Mouse (Mus musculus) MEL (cell line): ENCODE data around the gene Dpep3. TPM values are rescaled to one million over a fixed set of nuclear protein-coding genes. Genes with fewer than 3 reads are reported as not detected.

Experiments used
- DNase-seq: peaks from one replicate; pipeline ENCODE4 v3.0.0; 2011; ENCODE audit warnings: low read depth, low spot score
- H3K27ac ChIP-seq: 2 replicates; pipeline ENCODE4 v1.5.1; 2012; ENCODE audit warnings: low read depth, mild to moderate bottlenecking, control low read depth, low read length, moderate library complexity; ENCODE audit not compliant: control insufficient read depth
- H3K27me3 ChIP-seq, 2 experiments: fragments of 150-350 bp in 1 of 2; sonication (generic) in 1 of 2; 2 replicates each; pipeline ENCODE4 v1.6.1; 2012; ENCODE audit warnings: low read length in 2 of 2, mild to moderate bottlenecking in 2 of 2, improper control_type of control experiment in 1 of 2, moderate library complexity in 1 of 2; ENCODE audit not compliant: insufficient read depth in 2 of 2, control insufficient read depth in 1 of 2
- H3K36me3 ChIP-seq, 2 experiments: 2 replicates each; pipeline ENCODE4 v1.6.1; 2012 to 2014; ENCODE audit warnings: low read length in 2 of 2, improper control_type of control experiment in 1 of 2, inconsistent platforms in 1 of 2, mild to moderate bottlenecking in 1 of 2; ENCODE audit not compliant: insufficient read depth in 2 of 2, control insufficient read depth in 1 of 2
- H3K4me1 ChIP-seq, 2 experiments: fragments of 150-350 bp in 1 of 2; sonication (generic) in 1 of 2; 2 replicates each; pipeline ENCODE4 v1.6.1; 2012; ENCODE audit warnings: low read length in 2 of 2, improper control_type of control experiment in 1 of 2, mild to moderate bottlenecking in 1 of 2; ENCODE audit not compliant: insufficient read depth in 2 of 2, control insufficient read depth in 1 of 2
- H3K4me3 ChIP-seq, 2 experiments: fragments of 150-350 bp in 1 of 2; sonication (generic) in 1 of 2; 2 replicates each; pipeline ENCODE4 v1.5.1; 2012; ENCODE audit warnings: low read depth in 2 of 2, low read length in 2 of 2, mild to moderate bottlenecking in 2 of 2, moderate library complexity in 2 of 2, control low read depth in 1 of 2, improper control_type of control experiment in 1 of 2; ENCODE audit not compliant: control insufficient read depth in 1 of 2, insufficient read depth in 1 of 2
- H3K79me2 ChIP-seq: 2 replicates; pipeline ENCODE4 v1.6.1; 2012; ENCODE audit warnings: mild to moderate bottlenecking, low read length, moderate library complexity; ENCODE audit not compliant: control insufficient read depth, poor library complexity, insufficient read depth
- H3K9ac ChIP-seq: 2 replicates; pipeline ENCODE4 v1.6.1; 2012; ENCODE audit warnings: low read depth, mild to moderate bottlenecking, control low read depth, low read length, moderate library complexity; ENCODE audit not compliant: control insufficient read depth, poor library complexity, severe bottlenecking
- H3K9me3 ChIP-seq: fragments of 150-350 bp; sonication (generic); replicated peaks from 2 replicates; pipeline ENCODE4 v1.6.1; 2012; ENCODE audit warnings: mild to moderate bottlenecking, low read length, improper control_type of control experiment, moderate library complexity; ENCODE audit not compliant: insufficient read depth
- BHLHE40 ChIP-seq: IDR thresholded peaks from 2 replicates; pipeline ENCODE4 v1.6.1; 2012; ENCODE audit warnings: low read depth, mild to moderate bottlenecking, inconsistent platforms, low read length, improper control_type of control experiment, borderline replicate concordance
- CHD1 ChIP-seq: IDR thresholded peaks from 2 replicates; pipeline ENCODE4 v1.6.1; 2012; ENCODE audit warnings: low read depth, mild to moderate bottlenecking, inconsistent platforms, low read length, improper control_type of control experiment
- CHD2 ChIP-seq: IDR thresholded peaks from 2 replicates; pipeline ENCODE4 v1.6.1; 2011; ENCODE audit warnings: low read length, improper control_type of control experiment
- ELF1 ChIP-seq: IDR thresholded peaks from 2 replicates; pipeline ENCODE4 v1.6.1; 2014; ENCODE audit warnings: low read depth, mild to moderate bottlenecking, inconsistent platforms, low read length, improper control_type of control experiment, moderate library complexity
- EP300 ChIP-seq, 2 experiments: IDR thresholded peaks; 2 replicates each; pipeline ENCODE4 v1.6.1; 2011; ENCODE audit warnings: improper control_type of control experiment in 2 of 2, low read length in 2 of 2, low read depth in 1 of 2, mild to moderate bottlenecking in 1 of 2
- ETS1 ChIP-seq: IDR thresholded peaks from 2 replicates; pipeline ENCODE4 v1.6.1; 2012; ENCODE audit warnings: low read depth, mild to moderate bottlenecking, inconsistent platforms, low read length, improper control_type of control experiment, moderate library complexity
- HCFC1 ChIP-seq: IDR thresholded peaks from 2 replicates; pipeline ENCODE4 v1.6.1; 2012; ENCODE audit warnings: low read depth, mild to moderate bottlenecking, inconsistent platforms, low read length, improper control_type of control experiment, moderate library complexity
- JUND ChIP-seq: IDR thresholded peaks from 2 replicates; pipeline ENCODE4 v1.6.1; 2011; ENCODE audit warnings: low read depth, mild to moderate bottlenecking, improper control_type of control experiment, low read length
- KAT2A ChIP-seq: conservative IDR thresholded peaks from 2 replicates; pipeline ENCODE4 v1.6.1; 2012; ENCODE audit warnings: low read depth, low read length, improper control_type of control experiment, inconsistent platforms
- MAX ChIP-seq: IDR thresholded peaks from 2 replicates; pipeline ENCODE4 v1.6.1; 2011; ENCODE audit warnings: low read length, improper control_type of control experiment
- MAZ ChIP-seq: IDR thresholded peaks from 2 replicates; pipeline ENCODE4 v1.6.1; 2012; ENCODE audit warnings: low read depth, mild to moderate bottlenecking, inconsistent platforms, low read length, improper control_type of control experiment
- MXI1 ChIP-seq: IDR thresholded peaks from 2 replicates; pipeline ENCODE4 v1.6.1; 2011; ENCODE audit warnings: mild to moderate bottlenecking, low read depth, low read length, improper control_type of control experiment
- NELFE ChIP-seq: IDR thresholded peaks from 2 replicates; pipeline ENCODE4 v1.6.1; 2011; ENCODE audit warnings: low read depth, low read length, improper control_type of control experiment
- NRF1 ChIP-seq: IDR thresholded peaks from 2 replicates; pipeline ENCODE4 v1.6.1; 2014; ENCODE audit warnings: low read depth, mild to moderate bottlenecking, inconsistent platforms, low read length, improper control_type of control experiment, moderate library complexity; ENCODE audit not compliant: poor library complexity, insufficient read depth, severe bottlenecking
- POLR2A ChIP-seq, 2 experiments: IDR thresholded peaks; 2 replicates each; pipeline ENCODE4 v1.6.1; 2011 to 2012; ENCODE audit warnings: low read length in 2 of 2, mild to moderate bottlenecking in 2 of 2, control low read depth in 1 of 2, improper control_type of control experiment in 1 of 2, low read depth in 1 of 2, moderate library complexity in 1 of 2; ENCODE audit not compliant: control insufficient read depth in 1 of 2, insufficient read depth in 1 of 2, poor library complexity in 1 of 2
- POLR2AphosphoS2 ChIP-seq: IDR thresholded peaks from 2 replicates; pipeline ENCODE4 v1.6.1; 2011; ENCODE audit warnings: low read length, improper control_type of control experiment
- RAD21 ChIP-seq: IDR thresholded peaks from 2 replicates; pipeline ENCODE4 v1.6.1; 2011; ENCODE audit warnings: mild to moderate bottlenecking, low read depth, low read length, improper control_type of control experiment
- RCOR1 ChIP-seq: IDR thresholded peaks from 2 replicates; pipeline ENCODE4 v1.6.1; 2012; ENCODE audit warnings: low read depth, mild to moderate bottlenecking, inconsistent platforms, low read length, improper control_type of control experiment
- SMC3 ChIP-seq: IDR thresholded peaks from 2 replicates; pipeline ENCODE4 v1.6.1; 2011; ENCODE audit warnings: low read depth, low read length, improper control_type of control experiment
- TAL1 ChIP-seq: IDR thresholded peaks from 2 replicates; pipeline ENCODE4 v1.6.1; 2012; ENCODE audit warnings: mild to moderate bottlenecking, inconsistent platforms, low read length, moderate library complexity, mixed read lengths
- TBP ChIP-seq: IDR thresholded peaks from 2 replicates; pipeline ENCODE4 v1.8.0; 2011; ENCODE audit warnings: low read depth, low read length, improper control_type of control experiment
- TCF12 ChIP-seq: IDR thresholded peaks from 2 replicates; pipeline ENCODE4 v1.6.1; 2014; ENCODE audit warnings: low read depth, mild to moderate bottlenecking, inconsistent platforms, low read length, improper control_type of control experiment, moderate library complexity
- UBTF ChIP-seq: IDR thresholded peaks from 2 replicates; pipeline ENCODE4 v1.6.1; 2012; ENCODE audit warnings: low read depth, mild to moderate bottlenecking, inconsistent platforms, low read length, improper control_type of control experiment, moderate library complexity, borderline replicate concordance; ENCODE audit not compliant: insufficient read depth
- USF2 ChIP-seq, 2 experiments: IDR thresholded peaks; 2 replicates each; pipeline ENCODE4 v1.6.1; 2011 to 2012; ENCODE audit warnings: improper control_type of control experiment in 2 of 2, low read length in 2 of 2, borderline replicate concordance in 1 of 2, inconsistent platforms in 1 of 2, low read depth in 1 of 2, mild to moderate bottlenecking in 1 of 2; ENCODE audit not compliant: insufficient read depth in 1 of 2
- polyA plus RNA-seq, 2 experiments: library from polyadenylated mRNA; stranded (reverse) in 1 of 2; unstranded in 1 of 2; fragments of >175 nt in 1 of 2; fragments of >200 nt in 1 of 2; gene quantifications; 2 replicates each; pipeline versions ENCODE4 v1.2.1 to v1.2.4; 2012; ENCODE audit warnings: low replicate concordance in 2 of 2, low read depth in 1 of 2; ENCODE audit not compliant: insufficient read length in 2 of 2, insufficient read depth in 1 of 2, missing spikeins in 1 of 2
- total RNA-seq: library from RNA; depleted of rRNA; stranded (reverse); fragments of 300-350 nt; gene quantifications from 2 replicates; pipeline ENCODE4 v1.2.3, GENCODE M21; 2012

Gene Dpep3
- total and polyA plus RNA-seq, 3 experiments, result 0.11 TPM; not detected in 2

GRCm38 (mm10) chr8:105938306-105938669 lies 40.9 kb downstream of the Dpep3 start, which contains the start of gene Psmb10 (continued):
- TF ChIP-seq NRF1 (no peak), POLR2A (IDR thresholded peaks at IDR 0.05; ENCODE audit: control insufficient read depth in 1 of 2, insufficient read depth in 1 of 2, low read depth in 1 of 2, low read length in 2 of 2, poor library complexity in 1 of 2) (no peak)
- TF ChIP-seq, all 39 proteins: peak for 10

GRCm38 (mm10) chr8:105937496-105938305 lies 41.5 kb downstream of the Dpep3 start:
- DNase-seq, result peak; percentile 79
- H3K79me2 ChIP-seq, result peaks cover 10% of the 10 kb centered on the region
- peak overlapping the region; percentile 85 for H3K27ac ChIP-seq
- peaks cover 0 to 13% of the 10 kb centered on the region in 2 experiments; a peak in 2 of 4 replicates for H3K36me3 ChIP-seq
- peak overlapping the region; percentile 67 to 85 for H3K4me3 ChIP-seq
- H3K4me1 ChIP-seq, result peaks cover 4 to 14% of the 10 kb centered on the region in 2 experiments; a peak in 3 of 4 replicates
- peak overlapping the region; percentile 91 for H3K9ac ChIP-seq
- 0 out of 2 replicates have a peak, but pooled peaks have one; percentile 21 for TF ChIP-seq ELF1
- no peak for TF ChIP-seq NRF1
- no peak for TF ChIP-seq TCF12
- no peak for TF ChIP-seq TAL1
- no peak for TF ChIP-seq MAZ
- no peak for TF ChIP-seq BHLHE40
- TF ChIP-seq EP300 (IDR thresholded peaks at IDR 0.05; ENCODE audit: low read depth in 1 of 2, low read length in 2 of 2), result no peak
- no peak for TF ChIP-seq CHD2
- no peak for TF ChIP-seq USF2 (IDR thresholded peaks at IDR 0.05; ENCODE audit: borderline replicate concordance in 1 of 2, insufficient read depth in 1 of 2, low read depth in 1 of 2, low read length in 2 of 2)
- TF ChIP-seq SMC3, result 0 out of 2 replicates have a peak, but pooled peaks have one; percentile 1
- peak; percentile 45 for TF ChIP-seq NELFE
- no peak for TF ChIP-seq JUND
- TF ChIP-seq HCFC1, result peak; percentile 28
- TF ChIP-seq RAD21, result no peak; the same call in 1 of the 2 replicates
- TF ChIP-seq TBP, result peak; percentile 67
- 0 out of 2 replicates have a peak, but pooled peaks have one; percentile 1 for TF ChIP-seq ETS1
- TF ChIP-seq CHD1, result no peak; the same call in 1 of the 2 replicates
- TF ChIP-seq MAX, result no peak
- no peak for TF ChIP-seq MXI1
- peak; percentile 6 to 21; a peak in 1 of 4 replicates for TF ChIP-seq POLR2A (IDR thresholded peaks at IDR 0.05; ENCODE audit: control insufficient read depth in 1 of 2, insufficient read depth in 1 of 2, low read depth in 1 of 2, low read length in 2 of 2, poor library complexity in 1 of 2)
- no peak for TF ChIP-seq KAT2A
- peak; percentile 70; the same call in 1 of the 2 replicates for TF ChIP-seq UBTF
- TF ChIP-seq POLR2AphosphoS2, result no peak
- no peak for TF ChIP-seq RCOR1
- no peaks in the 10 kb centered on the region for H3K9me3 ChIP-seq
- no peaks in the 10 kb centered on the region for H3K27me3 ChIP-seq
